ENCODE assay signal across 22 mouse cellular contexts in genomic region chr5:34395850-34396540, GRCm38 (mm10). TPM values are rescaled to one million over a fixed set of nuclear protein-coding genes. Genes with fewer than 3 reads are reported as not detected.
DNase-seq lines count a peak whose midpoint lies in the region; ATAC-seq lines count a peak whose summit lies in the region.
"Had no signal": no experiment of that assay in that cellular context is flagged by ENCODE, and none has a peak within 500 bp of the region (broad histone marks: within the 10 kb centered on the region; RNA-seq: fewer than 3 reads in every experiment).

No protein-coding gene starts in this region.

- H3K4me2 ChIP-seq in midbrain, embryonic 11.5 days = no peak overlapping the region
- H3K4me2 ChIP-seq in midbrain, embryonic 15.5 days = no peak overlapping the region
- H3K4me2 ChIP-seq: embryonic facial prominence, embryonic 12.5 days; embryonic facial prominence, embryonic 15.5 days; forebrain, embryonic 15.5 days; heart, embryonic 13.5 days; hindbrain, embryonic 12.5 days; hindbrain, embryonic 15.5 days had no signal

- H3K36me3 ChIP-seq in midbrain, embryonic 11.5 days (ENCODE audit: control insufficient read depth, insufficient read depth, low read length) = no peaks in the 10 kb centered on the region
- no peaks in the 10 kb centered on the region for H3K36me3 ChIP-seq in midbrain, embryonic 15.5 days (replicated peaks)
- H3K36me3 ChIP-seq: embryonic facial prominence, embryonic 12.5 days; embryonic facial prominence, embryonic 15.5 days; forebrain, embryonic 15.5 days; heart, embryonic 10.5 days; heart, embryonic 13.5 days; hindbrain, embryonic 12.5 days; hindbrain, embryonic 15.5 days had no signal

- H3K9me3 ChIP-seq in midbrain, embryonic 11.5 days (ENCODE audit: control insufficient read depth, low read length) = no peaks in the 10 kb centered on the region
- H3K9me3 ChIP-seq in midbrain, embryonic 15.5 days = no peaks in the 10 kb centered on the region
- H3K9me3 ChIP-seq: embryonic facial prominence, embryonic 12.5 days; embryonic facial prominence, embryonic 15.5 days; forebrain, embryonic 15.5 days; heart, embryonic 10.5 days; heart, embryonic 13.5 days; hindbrain, embryonic 12.5 days; hindbrain, embryonic 15.5 days had no signal

- ATAC-seq in midbrain, embryonic 11.5 days (ENCODE audit: low FRiP score) = no peak
- no peak for ATAC-seq in midbrain, embryonic 15.5 days (replicated peaks)
- ATAC-seq: activated CD4-positive, CD25-positive, alpha-beta regulatory T cell, adult 4 months; CD4-positive, CD25-positive, alpha-beta regulatory T cell, adult 4 months; forebrain, embryonic 15.5 days had no signal

- no peak overlapping the region for H3K4me3 ChIP-seq in midbrain, embryonic 11.5 days (ENCODE audit: low read depth, low read length)
- H3K4me3 ChIP-seq in midbrain, embryonic 15.5 days = no peak overlapping the region
- H3K4me3 ChIP-seq: embryonic facial prominence, embryonic 12.5 days; embryonic facial prominence, embryonic 15.5 days; forebrain, embryonic 15.5 days; heart, adult 2 months; heart, embryonic 10.5 days; heart, embryonic 13.5 days; hindbrain, embryonic 12.5 days; hindbrain, embryonic 15.5 days had no signal

- WGBS in midbrain, embryonic 11.5 days = 94% methylated on average over 2 of the region's 2 CpGs
- WGBS in midbrain, embryonic 15.5 days = 88% methylated on average over 2 of the region's 2 CpGs

- DNase-seq in heart, adult 11 months = peak; percentile 7
- DNase-seq in heart, postnatal 14 days = no peak
- peak; percentile 47 for DNase-seq in midbrain, embryonic 11.5 days (ENCODE audit: low spot score, missing footprints)
- DNase-seq in telencephalon, adult 2 months (ENCODE audit: low read depth, low spot score) = peak; percentile 63
- DNase-seq in urinary bladder, adult 18-20 months (ENCODE audit: low spot score in 2 of 2) = no peak
- DNase-seq: adrenal gland, adult 8-10 months; adrenal gland, postnatal 36 days; cerebellum, adult 11 months; cerebellum, adult 9-11 months; cerebellum, postnatal 25 days; gastrocnemius, postnatal 25 days; heart, adult 2 months had no signal

- no peaks in the 10 kb centered on the region for H3K27me3 ChIP-seq in midbrain, embryonic 11.5 days (ENCODE audit: control insufficient read depth, insufficient read depth, low read length)
- no peaks in the 10 kb centered on the region for H3K27me3 ChIP-seq in midbrain, embryonic 15.5 days (replicated peaks)
- H3K27me3 ChIP-seq: embryonic facial prominence, embryonic 12.5 days; embryonic facial prominence, embryonic 15.5 days; forebrain, embryonic 15.5 days; heart, embryonic 13.5 days; hindbrain, embryonic 12.5 days; hindbrain, embryonic 15.5 days had no signal

- intact Hi-C loops in heart, postnatal 14 days (cut with DNase I) = no loop called here

- H3K4me1 ChIP-seq in midbrain, embryonic 11.5 days (ENCODE audit: control insufficient read depth, insufficient read depth, low read length) = no peaks in the 10 kb centered on the region
- H3K4me1 ChIP-seq in midbrain, embryonic 15.5 days = 0 out of 2 replicates have a peak, but pooled peaks cover 3% of the 10 kb centered on the region
- H3K4me1 ChIP-seq: embryonic facial prominence, embryonic 12.5 days; embryonic facial prominence, embryonic 15.5 days had no signal

- H3K27ac ChIP-seq in midbrain, embryonic 11.5 days (ENCODE audit: low read depth, low read length) = no peak overlapping the region
- H3K27ac ChIP-seq in midbrain, embryonic 15.5 days = no peak overlapping the region
- H3K27ac ChIP-seq: embryonic facial prominence, embryonic 12.5 days; embryonic facial prominence, embryonic 15.5 days; forebrain, embryonic 15.5 days; heart, adult 2 months; heart, embryonic 10.5 days; heart, embryonic 13.5 days; hindbrain, embryonic 12.5 days; hindbrain, embryonic 15.5 days had no signal

- H3K9ac ChIP-seq in midbrain, embryonic 11.5 days (ENCODE audit: low read length) = no peak overlapping the region
- no peak overlapping the region for H3K9ac ChIP-seq in midbrain, embryonic 15.5 days
- H3K9ac ChIP-seq: embryonic facial prominence, embryonic 12.5 days; embryonic facial prominence, embryonic 15.5 days; forebrain, embryonic 15.5 days; heart, embryonic 13.5 days; hindbrain, embryonic 12.5 days; hindbrain, embryonic 15.5 days had no signal

RNA-seq across cellular contexts. Expression of gene Fam193a, which starts 26.3 kb away (rescaled TPM):
- 10 to 100 TPM; 32.6 to 36.6 TPM for total RNA-seq in heart, postnatal 14 days (2021)
- polyA plus RNA-seq in midbrain, embryonic 11.5 days (2014; fragmentation: Nextera tagmentation; extraction: Ambion mirVana) = 14.4 and 15.3 TPM in 2 replicates
- polyA plus RNA-seq in midbrain, embryonic 15.5 days (2015; fragmentation: Nextera tagmentation; extraction: Ambion mirVana) = 17.6 and 19.4 TPM in 2 replicates

RNA-seq across cellular contexts. Expression of gene Rnf4, which starts 59.9 kb away (rescaled TPM):
- 10 to 100 TPM; 38.0 to 38.2 TPM for total RNA-seq in heart, postnatal 14 days (2021)
- 190 and 205 TPM in 2 replicates for polyA plus RNA-seq in midbrain, embryonic 11.5 days (2014; fragmentation: Nextera tagmentation; extraction: Ambion mirVana)
- 130 and 132 TPM in 2 replicates for polyA plus RNA-seq in midbrain, embryonic 15.5 days (2015; fragmentation: Nextera tagmentation; extraction: Ambion mirVana)

Comparison
In these comparisons a context has a peak if more than half of its experiments do, and no peak if none do; other contexts are left out.
1. DNase-seq: peak in heart, adult 11 months (single experiment), midbrain, embryonic 11.5 days (single experiment) and telencephalon, adult 2 months (single experiment); none in heart, postnatal 14 days (0 of 2) and urinary bladder, adult 18-20 months (0 of 2).